Mouse (Mus musculus): ENCODE data around the gene Bhmt2. TPM values are rescaled to one million over a fixed set of nuclear protein-coding genes. Genes with fewer than 3 reads are reported as not detected.
A peak's percentile ranks its signal among the peaks of the same experiment; 100 is the strongest.

Gene Bhmt2
- polyA plus RNA-seq, 1 experiment from 2014 or later: not detected

- WGBS: 61% methylated on average over 4 of the region's 4 CpGs
- Histone ChIP-seq H3K9ac (no peak overlapping the region), H3K36me3 (no peaks in the 10 kb centered on the region), H3K27me3 (no peaks in the 10 kb centered on the region), H3K4me1 (no peaks in the 10 kb centered on the region), H3K4me2 (no peak overlapping the region), H3K4me3 (no peak overlapping the region), H3K27ac (no peak overlapping the region), H3K9me3 (no peaks in the 10 kb centered on the region)
- no peak for ATAC-seq (ENCODE audit: insufficient number of reproducible peaks, insufficient read depth, low FRiP score, low TSS enrichment, low read depth)
These were observed 34.5 kb downstream of the Bhmt2 start for GRCm38 (mm10) chr13:93639636-93640035.

DNA sequence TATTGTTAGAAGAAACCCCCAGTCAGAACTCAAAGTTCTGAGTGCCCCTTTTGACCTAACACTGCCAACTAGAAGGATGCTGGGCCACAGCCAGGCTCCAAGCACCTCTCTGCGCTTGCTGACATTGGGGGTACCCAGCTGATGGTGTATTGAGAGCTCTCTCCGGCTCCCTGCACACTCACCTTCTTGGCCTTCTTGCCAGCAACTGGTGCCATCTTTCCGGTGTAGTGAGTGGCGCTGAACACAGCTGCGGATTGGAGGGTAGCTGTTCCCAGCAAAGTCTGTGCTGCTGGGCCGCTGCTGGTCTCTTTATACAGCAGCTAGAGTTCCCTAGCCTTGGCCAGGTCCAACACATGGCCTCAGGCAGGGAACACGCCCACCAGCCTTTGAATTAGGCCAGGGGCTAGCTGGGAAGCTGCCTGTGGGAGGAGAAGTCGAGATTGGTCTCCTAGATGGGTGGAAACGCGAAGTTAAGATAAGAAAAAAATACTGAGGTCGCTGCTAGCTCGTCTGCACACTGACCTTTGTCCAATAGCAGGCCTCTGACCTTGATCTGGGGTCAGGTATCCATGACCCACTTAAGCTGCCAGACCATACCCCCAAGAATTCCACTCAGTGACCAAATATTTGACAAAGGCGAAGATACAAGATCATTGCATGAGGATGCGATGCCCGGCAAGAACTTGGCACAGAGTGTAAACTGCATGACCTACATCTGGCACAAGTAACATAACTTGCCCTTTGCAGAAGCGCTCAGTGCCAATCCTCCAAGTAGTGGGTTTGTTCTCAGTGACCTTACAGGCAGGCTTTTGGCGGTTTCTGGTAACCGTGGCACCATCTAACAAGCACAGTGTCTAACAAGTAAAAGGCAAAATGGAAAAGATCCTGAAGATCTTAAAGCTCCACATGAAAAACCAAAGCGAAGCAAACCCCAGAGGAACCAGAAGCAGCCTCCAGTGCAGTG is 36.5 kb downstream of the Bhmt2 start, which contains the start of gene Bhmt:
Bhmt (minus strand) TSS at position 680 of the 964 bp plus-strand sequence.
- no peak for ATAC-seq (ENCODE audit: insufficient number of reproducible peaks, insufficient read depth, low FRiP score, low TSS enrichment, low read depth)
- no peaks in the 10 kb centered on the region for H3K27me3 ChIP-seq
- H3K36me3 ChIP-seq: no peaks in the 10 kb centered on the region

GRCm38 (mm10) chr13:93636561-93636960 is 37.5 kb downstream of the Bhmt2 start:
- WGBS: 80% methylated on average over 1 of the region's 1 CpGs
- H3K4me1 ChIP-seq: no peaks in the 10 kb centered on the region
- ATAC-seq (ENCODE audit: insufficient number of reproducible peaks, insufficient read depth, low FRiP score, low TSS enrichment, low read depth): no peak
- no peaks in the 10 kb centered on the region for H3K9me3 ChIP-seq
- H3K27ac ChIP-seq: no peak overlapping the region
- H3K36me3 ChIP-seq: no peaks in the 10 kb centered on the region
- no peak overlapping the region for H3K4me2 ChIP-seq
- H3K9ac ChIP-seq: no peak overlapping the region
- H3K27me3 ChIP-seq: no peaks in the 10 kb centered on the region
- no peak overlapping the region for H3K4me3 ChIP-seq

More for the DNA sequence above, 36.5 kb downstream of the Bhmt2 start, which contains the start of gene Bhmt:
- H3K4me2 ChIP-seq: no peak within 1 kb of the TSS
- no peak within 1 kb of the TSS for H3K9ac ChIP-seq
- no peak within 1 kb of the TSS for H3K4me3 ChIP-seq
- no peaks in the 10 kb centered on the region for H3K9me3 ChIP-seq
- WGBS: 65% methylated on average over 19 of the region's 19 CpGs
- H3K27ac ChIP-seq: no peak within 1 kb of the TSS
- H3K4me1 ChIP-seq: no peaks in the 10 kb centered on the region

DNA sequence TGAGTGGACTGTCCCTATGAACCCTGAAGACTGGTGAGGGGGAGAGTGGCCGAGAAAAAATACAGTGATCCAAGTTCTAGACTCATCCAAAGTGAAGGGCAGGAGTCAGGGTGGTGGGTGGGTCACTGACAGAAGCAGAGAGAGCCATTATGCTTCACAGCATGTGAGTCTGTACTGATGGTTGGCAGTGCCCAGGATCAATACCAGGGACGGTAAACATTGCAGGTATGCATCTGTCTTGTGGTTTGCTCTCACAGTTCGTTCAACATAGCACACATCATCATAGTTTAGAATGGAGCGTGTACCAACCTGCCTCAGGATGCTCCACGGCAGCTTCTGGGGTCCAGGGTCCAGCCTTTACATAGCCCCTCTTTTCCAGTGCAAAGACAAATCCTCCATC is 41.2 kb downstream of the Bhmt2 start:
- Histone ChIP-seq H3K4me2 (no peak overlapping the region), H3K36me3 (no peaks in the 10 kb centered on the region), H3K4me3 (no peak overlapping the region), H3K9me3 (no peaks in the 10 kb centered on the region), H3K4me1 (peaks cover 13% of the 10 kb centered on the region; the same call in 1 of the 2 replicates), H3K9ac (no peak overlapping the region), H3K27me3 (no peaks in the 10 kb centered on the region), H3K27ac (no peak overlapping the region)
- ATAC-seq (ENCODE audit: insufficient number of reproducible peaks, insufficient read depth, low FRiP score, low TSS enrichment, low read depth): no peak
- 82% methylated on average over 5 of the region's 5 CpGs for WGBS

GRCm38 (mm10) chr13:93630941-93631705 is 43.0 kb downstream of the Bhmt2 start:
- WGBS: 83% methylated on average over 10 of the region's 10 CpGs
- no peaks in the 10 kb centered on the region for H3K36me3 ChIP-seq
- H3K9me3 ChIP-seq: no peaks in the 10 kb centered on the region
- no peaks in the 10 kb centered on the region for H3K27me3 ChIP-seq
- ATAC-seq (ENCODE audit: insufficient number of reproducible peaks, insufficient read depth, low FRiP score, low TSS enrichment, low read depth): no peak
- no peak overlapping the region for H3K4me2 ChIP-seq
- peaks cover 13% of the 10 kb centered on the region; the same call in 1 of the 2 replicates for H3K4me1 ChIP-seq
- no peak overlapping the region for H3K4me3 ChIP-seq
- no peak overlapping the region for H3K27ac ChIP-seq
- no peak overlapping the region for H3K9ac ChIP-seq

GRCm38 (mm10) chr13:93628861-93629260 is 45.2 kb downstream of the Bhmt2 start:
- WGBS: 24% methylated on average over 6 of the region's 6 CpGs
- no peak overlapping the region for H3K9ac ChIP-seq
- H3K27ac ChIP-seq: no peak overlapping the region
- peaks cover 13% of the 10 kb centered on the region; the same call in 1 of the 2 replicates for H3K4me1 ChIP-seq
- no peaks in the 10 kb centered on the region for H3K36me3 ChIP-seq
- H3K27me3 ChIP-seq: no peaks in the 10 kb centered on the region
- H3K4me2 ChIP-seq: no peak overlapping the region
- H3K4me3 ChIP-seq: no peak overlapping the region
- no peaks in the 10 kb centered on the region for H3K9me3 ChIP-seq
- no peak for ATAC-seq (ENCODE audit: insufficient number of reproducible peaks, insufficient read depth, low FRiP score, low TSS enrichment, low read depth)

DNA sequence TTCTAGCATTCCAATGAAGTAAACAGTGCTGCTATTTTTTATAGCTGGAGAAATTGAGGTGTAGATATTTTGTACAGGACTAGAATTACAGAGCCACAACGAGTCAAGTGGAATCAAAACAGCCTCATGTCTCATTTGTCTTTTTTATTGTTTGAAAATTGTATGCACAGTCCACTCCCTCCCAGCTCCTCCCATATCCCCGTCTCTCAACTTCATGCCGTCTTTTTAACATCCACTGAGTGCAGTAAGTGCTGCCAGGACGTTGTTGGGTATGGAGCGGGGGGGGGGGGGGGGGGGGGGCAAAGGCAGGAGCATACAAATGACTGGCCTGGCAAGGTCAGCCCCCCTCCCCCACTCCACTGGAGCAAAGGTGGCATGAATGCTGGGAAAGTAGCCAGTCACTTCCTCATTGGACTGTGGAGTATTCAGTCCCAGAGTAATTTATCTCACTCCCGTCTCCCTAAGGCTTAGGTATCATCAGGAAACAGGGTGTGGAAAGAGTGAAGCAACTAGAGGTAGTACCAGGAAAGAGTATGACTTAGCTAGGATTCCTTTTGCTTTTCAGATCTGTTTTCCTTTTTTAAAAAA is 59.6 kb downstream of the Bhmt2 start:
- no peak overlapping the region for H3K4me3 ChIP-seq
- WGBS: 46% methylated on average over 5 of the region's 6 CpGs
- no peaks in the 10 kb centered on the region for H3K27me3 ChIP-seq
- H3K9ac ChIP-seq: no peak overlapping the region
- H3K4me1 ChIP-seq: 0 out of 2 replicates have a peak, but pooled peaks cover 3% of the 10 kb centered on the region
- no peaks in the 10 kb centered on the region for H3K36me3 ChIP-seq
- no peak overlapping the region for H3K4me2 ChIP-seq
- no peaks in the 10 kb centered on the region for H3K9me3 ChIP-seq
- no peak overlapping the region for H3K27ac ChIP-seq
- no peak for ATAC-seq (ENCODE audit: insufficient number of reproducible peaks, insufficient read depth, low FRiP score, low TSS enrichment, low read depth)

DNA sequence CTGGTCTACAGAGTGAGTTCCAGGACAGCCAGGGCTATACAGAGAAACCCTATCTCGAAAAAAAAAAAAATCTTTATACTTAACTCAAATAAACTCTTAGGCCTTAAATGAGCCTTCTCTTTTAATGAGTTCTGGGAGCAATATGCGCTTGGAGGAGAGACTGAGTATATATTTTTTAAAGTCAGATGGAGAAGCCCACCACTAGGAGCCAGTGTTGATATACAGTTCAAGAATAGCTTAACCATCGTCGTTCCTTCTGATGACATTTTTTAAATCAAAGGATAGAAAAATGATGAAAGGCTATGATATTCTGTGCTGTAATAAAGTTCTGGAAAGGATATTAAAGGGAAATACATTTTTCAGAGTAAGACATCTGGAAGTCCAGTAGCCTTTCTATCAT is 60.3 kb downstream of the Bhmt2 start:
- H3K9ac ChIP-seq: no peak overlapping the region
- H3K27ac ChIP-seq: no peak overlapping the region
- no peaks in the 10 kb centered on the region for H3K9me3 ChIP-seq
- H3K4me2 ChIP-seq: no peak overlapping the region
- no peaks in the 10 kb centered on the region for H3K36me3 ChIP-seq
- 0 out of 2 replicates have a peak, but pooled peaks cover 3% of the 10 kb centered on the region for H3K4me1 ChIP-seq
- ATAC-seq (ENCODE audit: insufficient number of reproducible peaks, insufficient read depth, low FRiP score, low TSS enrichment, low read depth): no peak
- H3K27me3 ChIP-seq: no peaks in the 10 kb centered on the region
- 67% methylated on average over 4 of the region's 4 CpGs for WGBS
- no peak overlapping the region for H3K4me3 ChIP-seq

- 50% methylated on average over 19 of the region's 19 CpGs for WGBS
- H3K9ac ChIP-seq: no peak overlapping the region
- H3K4me1 ChIP-seq: 0 out of 2 replicates have a peak, but pooled peaks cover 3% of the 10 kb centered on the region
- H3K9me3 ChIP-seq: no peaks in the 10 kb centered on the region
- H3K4me3 ChIP-seq: no peak overlapping the region
- 0 out of 2 replicates have a peak, but pooled peaks have one; percentile 6 for ATAC-seq (ENCODE audit: insufficient number of reproducible peaks, insufficient read depth, low FRiP score, low TSS enrichment, low read depth)
- H3K4me2 ChIP-seq: no peak overlapping the region
- H3K36me3 ChIP-seq: no peaks in the 10 kb centered on the region
- H3K27me3 ChIP-seq: no peaks in the 10 kb centered on the region
- H3K27ac ChIP-seq: peak overlapping the region; percentile 48; the same call in 1 of the 2 replicates
These were observed 61.2 kb downstream of the Bhmt2 start for GRCm38 (mm10) chr13:93612660-93613607.

- no peak for ATAC-seq (ENCODE audit: insufficient number of reproducible peaks, insufficient read depth, low FRiP score, low TSS enrichment, low read depth)
- H3K27ac ChIP-seq: no peak overlapping the region
- no peaks in the 10 kb centered on the region for H3K9me3 ChIP-seq
- peaks cover 9% of the 10 kb centered on the region; the same call in 1 of the 2 replicates for H3K4me1 ChIP-seq
- 70% methylated on average over 2 of the region's 2 CpGs for WGBS
- H3K27me3 ChIP-seq: no peaks in the 10 kb centered on the region
- H3K4me3 ChIP-seq: no peak overlapping the region
- no peaks in the 10 kb centered on the region for H3K36me3 ChIP-seq
- H3K4me2 ChIP-seq: no peak overlapping the region
- no peak overlapping the region for H3K9ac ChIP-seq
These were observed 65.6 kb downstream of the Bhmt2 start for GRCm38 (mm10) chr13:93608476-93608875.
